Mouse (Mus musculus) CH12.LX (cell line): Measurements from ENCODE around the gene Hk1.

Experiments
- CHD2 ChIP-seq: IDR thresholded peaks from 2 replicates; pipeline ENCODE4 v1.6.1; 2011; ENCODE audit warnings: low read length, improper control_type of control experiment
- CTCF ChIP-seq, 2 experiments: IDR thresholded peaks in 1 of 2; conservative IDR thresholded peaks in 1 of 2; 2 replicates each; pipeline ENCODE4 v1.5.1; 2011 to 2012; ENCODE audit warnings: low read depth in 2 of 2, low read length in 2 of 2, improper control_type of control experiment in 1 of 2, inconsistent platforms in 1 of 2, mild to moderate bottlenecking in 1 of 2, moderate library complexity in 1 of 2
- HCFC1 ChIP-seq: IDR thresholded peaks from 2 replicates; pipeline ENCODE4 v1.6.1; 2012; ENCODE audit warnings: low read depth, mild to moderate bottlenecking, inconsistent platforms, low read length, improper control_type of control experiment
- MXI1 ChIP-seq: IDR thresholded peaks from 2 replicates; pipeline ENCODE4 v1.6.1; 2011; ENCODE audit warnings: mild to moderate bottlenecking, low read depth, low read length, improper control_type of control experiment
- NELFE ChIP-seq: IDR thresholded peaks from 2 replicates; pipeline ENCODE4 v1.6.1; 2011; ENCODE audit warnings: low read depth, low read length, improper control_type of control experiment
- POLR2A ChIP-seq: IDR thresholded peaks from 2 replicates; pipeline ENCODE4 v1.6.1; 2011; ENCODE audit warnings: low read depth, mild to moderate bottlenecking, improper control_type of control experiment, low read length
- RCOR1 ChIP-seq: conservative IDR thresholded peaks from 2 replicates; pipeline ENCODE4 v1.6.1; 2012; ENCODE audit warnings: low read depth, mild to moderate bottlenecking, inconsistent platforms, low read length, improper control_type of control experiment
- SMC3 ChIP-seq: IDR thresholded peaks from 2 replicates; pipeline ENCODE4 v1.6.1; 2011; ENCODE audit warnings: low read depth, low read length, improper control_type of control experiment
- TBP ChIP-seq: conservative IDR thresholded peaks from 2 replicates; pipeline ENCODE4 v1.6.1; 2011; ENCODE audit warnings: low read depth, low read length, improper control_type of control experiment
- ZC3H11A ChIP-seq: IDR thresholded peaks from 2 replicates; pipeline ENCODE4 v1.6.1; 2012; ENCODE audit warnings: low read depth, mild to moderate bottlenecking, inconsistent platforms, low read length, improper control_type of control experiment
- ZNF384 ChIP-seq: IDR thresholded peaks from 2 replicates; pipeline ENCODE4 v1.6.1; 2012; ENCODE audit warnings: low read depth, low read length, improper control_type of control experiment, inconsistent platforms

GRCm38 (mm10) chr10:62236165-62236564 lies 143.5 kb downstream of the Hk1 start:
- TF ChIP-seq POLR2A (no peak), RCOR1 (no peak), NELFE (no peak), HCFC1 (no peak), MXI1 (no peak), SMC3 (no peak), TBP (no peak), CHD2 (no peak), CTCF (conservative IDR thresholded peaks at IDR 0.05 in 1 of 2, IDR thresholded peaks at IDR 0.05 in 1 of 2; ENCODE audit: low read depth in 2 of 2, low read length in 2 of 2) (no peak), ZNF384 (no peak), ZC3H11A (no peak)
